Mouse (Mus musculus) left cerebral cortex, postnatal 10 days (tissue): ENCODE data around the gene Lrrfip2. TPM values are rescaled to one million over a fixed set of nuclear protein-coding genes. Genes with fewer than 3 reads are reported as not detected.
A peak's percentile ranks its signal among the peaks of the same experiment; 100 is the strongest.

Experiments used
- DNase-seq, 2 experiments: peaks; one replicate each; pipeline ENCODE4 v3.0.0; 2021 to 2022; ENCODE audit warnings: low spot score in 2 of 2, mixed read lengths in 1 of 2; ENCODE audit errors: extremely low spot score in 1 of 2
- intact Hi-C: fragments of 180-260 bp; cut with DNase I; formaldehyde crosslinking; loops from one replicate; pipeline ENCODE4 v1.15.1; 2025
- total RNA-seq, 2 experiments: library from RNA; stranded (reverse); gene quantifications; 2 replicates each; pipeline ENCODE4 v1.2.3; 2021

Gene Lrrfip2
- total RNA-seq, 2 experiments from 2014 or later: 31.4 to 32.5 TPM

GRCm38 (mm10) chr9:111252161-111252869, 134.9 kb downstream of the Lrrfip2 start:
- no peak for DNase-seq
- intact Hi-C loops: loop anchor here (10.0 kb wide), 1 partner anchor 258 kb away; the partner anchor contains the start of gene Rtp3

GRCm38 (mm10) chr9:111260360-111260985, 143.1 kb downstream of the Lrrfip2 start:
- intact Hi-C loops: no loop called here
- DNase-seq: peak in 1 of 2 experiments; percentile 56

GRCm38 (mm10) chr9:111261356-111261755, 144.0 kb downstream of the Lrrfip2 start:
- no peak for DNase-seq
- intact Hi-C loops: no loop called here

- intact Hi-C loops: no loop called here
- DNase-seq: no peak
Measured at GRCm38 (mm10) chr9:111267998-111268397, 150.6 kb downstream of the Lrrfip2 start.

GRCm38 (mm10) chr9:111270606-111271005, 153.2 kb downstream of the Lrrfip2 start:
- intact Hi-C loops: no loop called here
- DNase-seq: no peak

- intact Hi-C loops: no loop called here
Measured at GRCm38 (mm10) chr9:111271056-111271433, 153.7 kb downstream of the Lrrfip2 start.

GRCm38 (mm10) chr9:111271434-111272160, 154.2 kb downstream of the Lrrfip2 start, which contains the start of the genes Mlh1 and Epm2aip1:
Gene Mlh1, minus strand, starts transcription at chr9:111271791.
Gene Epm2aip1, plus strand, starts transcription at chr9:111271929.
- intact Hi-C loops: no loop called here

More at GRCm38 (mm10) chr9:111271056-111271433, 153.7 kb downstream of the Lrrfip2 start:
- DNase-seq: peak in 1 of 2 experiments; percentile 83

GRCm38 (mm10) chr9:111272356-111272755, 155.0 kb downstream of the Lrrfip2 start:
- no peak for DNase-seq
- intact Hi-C loops: no loop called here

More at GRCm38 (mm10) chr9:111271434-111272160, 154.2 kb downstream of the Lrrfip2 start, which contains the start of the genes Mlh1 and Epm2aip1:
- DNase-seq: peak; percentile 99 to 100

- intact Hi-C loops: no loop called here
- DNase-seq: no peak
Measured at GRCm38 (mm10) chr9:111272996-111273785, 155.8 kb downstream of the Lrrfip2 start.

GRCm38 (mm10) chr9:111273958-111274357, 156.6 kb downstream of the Lrrfip2 start:
- no peak for DNase-seq
- intact Hi-C loops: no loop called here

- intact Hi-C loops: no loop called here
- DNase-seq: peak in 1 of 2 experiments; percentile 39
Measured at GRCm38 (mm10) chr9:111275156-111275555, 157.8 kb downstream of the Lrrfip2 start.

Other genes with a start within 250 kb of the Lrrfip2 start
- gene Als2cl, start 237.7 kb upstream of the Lrrfip2 start, total RNA-seq: 1 to 10 TPM; 7.8 to 8.4 TPM
- 1 to 10 TPM; 4.7 to 5.5 TPM for gene Tmie, start 237.5 kb upstream of the Lrrfip2 start, total RNA-seq
- not detected for gene Fam240a, start 200.7 kb upstream of the Lrrfip2 start, total RNA-seq
- under 1 TPM in 1 of 2 experiments, not detected in 1; 0.39 TPM for gene Tdgf1, start 171.4 kb upstream of the Lrrfip2 start, total RNA-seq
- 1 to 10 TPM in 1 of 2 experiments, under 1 TPM in 1; 0.92 to 1.6 TPM for gene Lrrc2, start 166.0 kb upstream of the Lrrfip2 start, total RNA-seq
- gene Rtp3, start 127.0 kb upstream of the Lrrfip2 start, total RNA-seq: under 1 TPM; 0.47 to 0.63 TPM
- under 1 TPM in 1 of 2 experiments, not detected in 1; 0.57 TPM for gene Ltf, start 98.3 kb upstream of the Lrrfip2 start, total RNA-seq
- under 1 TPM; 0.85 to 0.86 TPM for gene Ccrl2, start 60.1 kb upstream of the Lrrfip2 start, total RNA-seq
- 10 to 100 TPM; 23.5 to 24.0 TPM for gene Mlh1, start 154.2 kb downstream of the Lrrfip2 start, total RNA-seq
- gene Epm2aip1, start 154.3 kb downstream of the Lrrfip2 start, total RNA-seq: 10 to 100 TPM; 83.7 to 85.5 TPM
- 100 to 1,000 TPM; 189 to 196 TPM for gene Trank1, start 194.1 kb downstream of the Lrrfip2 start, total RNA-seq